Mouse (Mus musculus): ENCODE data around the gene Vmn2r27. TPM values are rescaled to one million over a fixed set of nuclear protein-coding genes. Genes with fewer than 3 reads are reported as not detected.

Gene Vmn2r27
- polyA plus RNA-seq, 1 experiment from 2014 or later, result not detected

Other genes starting within 250 kb of the Vmn2r27 start
- not detected in 2 replicates for gene Vmn2r26, start 207.3 kb downstream of the Vmn2r27 start, polyA plus RNA-seq (2015; fragmentation: Nextera tagmentation; extraction: Ambion mirVana)
- 0.05 TPM in 1 of 2 replicates, not detected in the other for gene Cd163, start 72.8 kb upstream of the Vmn2r27 start, polyA plus RNA-seq (2015; fragmentation: Nextera tagmentation; extraction: Ambion mirVana)
- 67.2 and 69.6 TPM in 2 replicates for gene Pex5, start 183.2 kb upstream of the Vmn2r27 start, polyA plus RNA-seq (2015; fragmentation: Nextera tagmentation; extraction: Ambion mirVana)
- 29.2 and 38.0 TPM in 2 replicates for gene Clstn3, start 232.9 kb upstream of the Vmn2r27 start, polyA plus RNA-seq (2015; fragmentation: Nextera tagmentation; extraction: Ambion mirVana)